Mouse (Mus musculus) layer of hippocampus, adult 18-20 months (tissue): ENCODE measurements around the gene Pparg. TPM values are rescaled to one million over a fixed set of nuclear protein-coding genes. Genes with fewer than 3 reads are reported as not detected.

Experiments
- DNase-seq, 2 experiments: peaks; one replicate each; pipeline ENCODE4 v3.0.0; 2022; ENCODE audit warnings: low spot score in 2 of 2
- total RNA-seq, 2 experiments: library from RNA; stranded (reverse); gene quantifications; 2 replicates each; pipeline ENCODE4 v1.2.3; 2021

Pparg gene
- total RNA-seq, 2 experiments from 2014 or later: 2.0 to 2.1 TPM

DNA sequence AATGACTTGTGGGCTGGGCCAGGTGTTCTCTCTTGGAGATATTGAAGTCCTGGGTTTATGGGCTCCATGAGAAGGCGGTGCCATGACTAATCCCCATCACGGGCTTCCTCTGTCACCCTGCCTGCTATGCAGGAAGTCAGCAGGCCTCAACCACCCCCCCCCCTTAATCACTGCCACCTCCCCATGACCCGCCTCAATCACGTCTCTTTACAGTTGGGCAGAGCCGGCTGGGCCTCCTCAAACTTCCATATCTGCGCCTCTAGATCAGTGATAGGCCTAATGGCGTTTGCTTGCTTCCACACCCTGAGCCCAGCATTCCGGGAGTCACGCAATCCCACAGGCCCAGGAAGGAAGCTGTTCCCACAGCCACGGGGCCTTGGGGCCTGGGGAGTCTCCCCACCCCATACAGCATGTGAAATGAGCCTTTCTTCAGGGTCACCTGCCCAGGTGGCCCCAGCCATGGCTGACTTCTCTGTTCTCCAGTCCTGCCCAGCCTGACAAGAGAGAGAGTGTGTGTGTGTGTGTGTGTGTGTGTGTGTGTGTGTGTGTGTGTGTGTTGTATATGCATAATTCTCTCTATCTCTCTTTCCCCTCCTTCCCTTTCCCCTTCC lies 142.9 kb downstream of the Pparg start:
- DNase-seq: no peak

- DNase-seq: no peak
Measured at GRCm38 (mm10) chr6:115504160-115504558, 143.4 kb downstream of the Pparg start.

DNA sequence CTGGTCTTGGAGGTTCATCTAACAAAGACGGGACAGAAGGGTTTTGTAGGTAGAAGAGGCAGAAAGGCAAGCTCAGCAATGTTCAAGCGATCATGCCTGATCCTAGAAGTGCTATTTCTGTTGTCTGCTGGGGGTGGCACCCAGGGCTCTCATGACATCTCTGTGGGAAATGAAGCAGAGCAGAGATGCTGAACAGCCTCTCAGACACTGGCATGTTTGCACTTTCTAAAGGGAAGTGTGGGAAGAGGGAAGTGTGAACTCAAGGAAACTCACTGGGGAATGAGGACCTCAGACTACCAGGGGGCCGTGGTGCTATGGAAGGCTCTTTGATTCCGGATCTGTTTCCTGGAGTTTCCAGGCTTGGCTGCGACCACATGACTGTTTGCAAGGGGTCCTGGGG lies 144.2 kb downstream of the Pparg start:
- DNase-seq: no peak

GRCm38 (mm10) chr6:115506425-115506824 lies 145.7 kb downstream of the Pparg start:
- DNase-seq: no peak

DNA sequence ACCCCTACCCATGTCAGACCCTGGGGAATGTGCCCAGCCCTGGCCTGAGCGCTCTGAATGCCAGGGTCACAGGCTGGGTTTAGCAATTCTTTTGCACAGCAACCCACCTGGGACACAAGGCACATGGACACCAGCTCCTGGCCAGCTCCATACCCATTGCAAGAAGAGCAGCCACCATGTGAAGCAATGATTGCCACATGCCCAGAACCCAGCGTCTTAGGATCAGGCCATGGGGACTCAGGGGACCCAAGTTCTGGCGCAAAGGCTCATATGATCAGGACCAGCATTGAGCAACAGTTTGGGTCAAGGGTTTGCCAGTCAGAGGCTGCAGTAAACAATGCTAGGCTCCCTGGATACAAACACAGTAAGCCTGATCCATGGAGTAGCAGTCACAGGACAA lies 150.7 kb downstream of the Pparg start:
- no peak for DNase-seq

DNA sequence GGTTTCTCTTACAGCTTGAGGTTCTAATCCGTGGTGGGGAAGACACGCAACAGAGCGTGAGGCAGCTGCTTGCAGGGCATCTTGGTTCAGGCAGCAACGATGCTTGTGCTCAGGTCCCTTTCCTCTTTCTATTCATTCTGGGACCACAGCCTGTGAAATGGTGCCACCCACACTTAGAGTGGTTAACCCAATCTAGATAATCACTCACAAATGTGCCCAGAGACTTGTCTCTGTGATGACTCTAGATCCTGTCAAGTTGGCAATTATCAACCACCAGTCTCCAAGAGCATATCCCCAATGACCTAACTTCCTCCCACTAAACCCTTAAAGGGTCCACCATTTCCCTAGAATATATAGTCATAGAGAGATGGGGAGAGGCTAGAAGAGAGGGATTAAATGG lies 152.5 kb downstream of the Pparg start:
- DNase-seq: no peak

GRCm38 (mm10) chr6:115517904-115518303 lies 157.2 kb downstream of the Pparg start:
- peak; percentile 51 to 74 for DNase-seq

GRCm38 (mm10) chr6:115518352-115518751 lies 157.6 kb downstream of the Pparg start:
- no peak for DNase-seq

GRCm38 (mm10) chr6:115519275-115519699 lies 158.5 kb downstream of the Pparg start:
- DNase-seq: no peak

DNA sequence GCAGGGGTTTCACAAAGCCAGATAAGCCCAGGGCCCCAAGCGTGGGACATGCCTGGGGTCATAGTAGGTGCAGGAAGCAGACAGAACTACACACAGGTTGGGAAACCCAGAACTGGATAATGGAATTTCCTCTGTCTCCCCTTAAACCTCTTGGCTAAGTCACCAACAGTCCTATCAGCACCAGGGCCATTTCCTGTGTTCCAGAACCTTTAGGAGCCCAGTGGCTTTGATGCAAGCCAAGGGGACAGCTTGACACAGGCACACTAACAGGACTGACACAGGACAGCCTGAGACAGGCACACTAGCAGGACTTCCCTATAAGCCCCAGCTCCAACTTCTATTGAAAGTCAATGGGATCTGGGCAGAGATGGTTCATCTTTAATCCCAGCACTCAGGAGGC lies 161.2 kb downstream of the Pparg start:
- no peak for DNase-seq

DNA sequence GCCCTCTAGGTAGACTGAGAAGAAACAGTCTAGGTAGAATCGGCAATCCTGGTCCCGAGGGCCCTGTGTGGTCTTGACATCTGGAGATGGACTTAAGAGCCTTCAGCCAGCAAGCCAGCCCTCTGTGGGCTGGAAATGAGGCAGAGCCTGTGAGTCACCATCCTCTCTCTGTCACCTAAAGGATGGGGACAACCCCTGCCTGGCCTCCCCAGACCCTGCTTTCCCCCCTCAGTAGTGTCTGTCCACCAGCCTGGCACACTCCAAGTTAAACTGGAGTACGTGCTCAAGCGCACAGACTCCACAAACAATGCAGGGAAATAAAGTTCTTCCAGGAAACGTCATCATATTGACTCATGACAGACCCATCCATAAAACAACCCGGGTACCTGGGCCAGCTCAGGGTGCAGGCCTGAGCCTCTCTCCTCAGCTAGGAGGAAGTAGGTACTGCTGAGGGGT lies 162.0 kb downstream of the Pparg start:
- no peak for DNase-seq

- DNase-seq: peak; percentile 51 to 69
Measured at GRCm38 (mm10) chr6:115523201-115523600, 162.4 kb downstream of the Pparg start.

DNA sequence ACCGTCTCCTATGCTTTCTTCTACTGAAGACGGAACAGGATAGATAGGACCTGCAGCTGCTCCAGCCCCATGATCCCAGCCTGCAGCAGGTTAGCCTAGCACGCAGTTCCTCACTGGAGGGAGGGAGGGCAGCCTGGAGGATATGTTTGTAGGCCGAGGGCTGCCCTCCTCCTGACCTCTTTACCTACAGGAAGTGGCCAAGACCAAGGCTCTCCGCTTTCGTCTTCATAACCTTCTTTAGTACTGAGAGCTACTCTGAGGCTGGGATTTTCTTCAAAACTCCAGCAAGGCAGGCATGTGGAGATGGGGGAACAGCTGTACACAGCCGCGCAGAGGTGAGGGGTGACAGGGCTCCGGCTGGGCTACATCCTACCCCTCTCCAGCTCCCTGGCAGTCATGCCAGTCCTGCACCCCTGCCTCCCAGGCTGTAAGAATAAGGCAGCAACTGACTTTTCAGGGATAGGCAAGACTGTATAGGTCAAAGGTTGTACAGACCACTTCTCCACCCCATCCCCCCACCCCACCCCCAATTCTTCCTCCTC lies 163.8 kb downstream of the Pparg start:
- DNase-seq: no peak

DNA sequence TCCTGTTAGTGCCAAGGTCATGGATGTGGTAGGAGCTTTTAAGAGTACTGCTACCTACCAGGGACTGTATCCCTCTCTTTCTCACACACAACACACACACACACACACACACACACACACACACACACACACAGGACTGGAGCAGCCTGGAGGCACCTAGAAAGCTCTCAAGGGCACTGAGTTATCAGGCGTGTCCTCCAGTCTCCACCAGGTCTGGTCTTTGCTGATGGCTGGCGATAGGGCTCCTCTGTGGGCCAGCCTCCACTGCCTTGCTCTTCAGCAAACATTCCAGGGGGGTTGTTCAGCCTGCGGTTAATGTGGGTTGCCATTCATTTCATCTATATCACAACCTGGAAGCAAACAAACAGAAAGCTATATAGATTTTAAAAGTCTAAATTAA lies 166.7 kb downstream of the Pparg start:
- no peak for DNase-seq

- DNase-seq: no peak
Measured at GRCm38 (mm10) chr6:115528372-115528771, 167.6 kb downstream of the Pparg start.

DNA sequence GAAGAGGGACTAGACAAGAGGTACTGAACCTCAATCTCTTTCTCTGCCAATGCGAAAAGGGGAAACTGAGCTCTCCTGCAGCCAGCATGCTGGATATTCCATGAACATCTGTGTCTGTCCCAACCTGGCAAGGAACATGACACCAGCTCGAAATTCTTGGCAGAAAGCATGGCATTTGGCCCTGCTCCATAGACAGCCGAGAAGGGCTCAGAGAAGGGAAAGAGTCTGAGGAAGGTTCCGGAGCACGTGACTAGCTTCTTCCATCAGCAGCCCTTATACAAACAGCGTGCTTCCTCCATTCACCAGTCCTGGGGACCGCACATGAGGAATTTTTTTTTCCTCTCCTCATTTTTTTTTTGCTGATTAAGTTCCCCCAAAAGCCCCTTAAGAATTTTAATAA lies 173.9 kb downstream of the Pparg start:
- no peak for DNase-seq

- no peak for DNase-seq
Measured at GRCm38 (mm10) chr6:115536169-115536568, 175.4 kb downstream of the Pparg start.

- peak; percentile 66 to 90 for DNase-seq
Measured at GRCm38 (mm10) chr6:115538645-115539429, 178.1 kb downstream of the Pparg start.
